Mouse (Mus musculus): Measurements from ENCODE around the gene Rad51b.

DNA sequence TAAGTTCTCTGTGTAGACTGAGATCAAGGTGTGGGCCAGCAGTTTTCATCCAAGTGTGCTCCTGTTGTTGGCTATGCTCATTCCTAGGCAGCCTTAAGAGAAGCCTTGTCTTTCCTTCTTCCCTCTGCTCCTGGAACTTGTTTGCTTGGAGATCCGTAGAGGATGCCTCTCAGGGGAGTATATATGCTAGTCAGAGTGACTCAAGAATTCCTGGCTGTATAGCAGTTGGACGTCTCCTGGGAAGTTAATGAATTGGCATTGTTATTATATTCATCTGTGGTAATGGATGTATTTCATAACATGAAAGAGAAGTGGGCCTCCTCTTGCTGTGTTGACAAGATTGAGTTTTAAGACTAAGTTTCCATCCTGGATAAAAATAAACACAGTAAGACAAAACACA, 196.4 kb downstream of the Rad51b start:
- no peak for TF ChIP-seq CTCF (conservative IDR thresholded peaks at IDR 0.05 in 1 of 2, IDR thresholded peaks at IDR 0.05 in 1 of 2; ENCODE audit: low read depth in 2 of 2, low read length in 2 of 2)
- TF ChIP-seq POLR2A (IDR thresholded peaks at IDR 0.05; ENCODE audit: low read depth, low read length), result no peak
- no peak for TF ChIP-seq TCF12 (IDR thresholded peaks at IDR 0.05; ENCODE audit: low read depth, low read length)
- no peak for TF ChIP-seq MAFK (IDR thresholded peaks at IDR 0.05; ENCODE audit: insufficient replicate concordance, low read length)
- TF ChIP-seq EP300 (IDR thresholded peaks at IDR 0.05; ENCODE audit: low read length), result no peak
